Mouse (Mus musculus) left cerebral cortex, adult 8-10 months (tissue): ENCODE measurements around the gene Edn2. TPM values are rescaled to one million over a fixed set of nuclear protein-coding genes. Genes with fewer than 3 reads are reported as not detected.

Source experiments
- DNase-seq, 2 experiments: peaks; one replicate each; pipeline ENCODE4 v3.0.0; 2022; ENCODE audit warnings: low spot score in 2 of 2
- total RNA-seq, 4 experiments: library from RNA; stranded (reverse); gene quantifications; 2 replicates each; pipeline ENCODE4 v1.2.4; 2022

The Edn2 gene
- total RNA-seq, 4 experiments from 2014 or later, result 0.23 to 0.25 TPM; not detected in 2

- DNase-seq, result no peak
These were observed 39.7 kb downstream of the Edn2 start for GRCm38 (mm10) chr4:120200551-120201266.

- no peak for DNase-seq
These were observed 43.4 kb downstream of the Edn2 start for GRCm38 (mm10) chr4:120204357-120204942.

- no peak for DNase-seq
These were observed 45.5 kb downstream of the Edn2 start for GRCm38 (mm10) chr4:120206471-120206891.

GRCm38 (mm10) chr4:120212080-120212479, 51.1 kb downstream of the Edn2 start:
- no peak for DNase-seq

GRCm38 (mm10) chr4:120212812-120213211, 51.8 kb downstream of the Edn2 start:
- no peak for DNase-seq

- peak in 1 of 2 experiments; percentile 28 for DNase-seq
These were observed 55.0 kb downstream of the Edn2 start for GRCm38 (mm10) chr4:120215915-120216591.

GRCm38 (mm10) chr4:120216883-120217282, 55.9 kb downstream of the Edn2 start:
- no peak for DNase-seq

Other genes starting within 250 kb of the Edn2 start
- gene AL607142.1, start 96.2 kb upstream of the Edn2 start, total RNA-seq, result not detected
- gene Foxo6, start 126.1 kb downstream of the Edn2 start, total RNA-seq, result 10 to 100 TPM; 12.3 to 15.1 (median 13.7) TPM
- gene Scmh1, start 244.1 kb downstream of the Edn2 start, total RNA-seq, result 10 to 100 TPM; 85.6 to 99.5 (median 87.5) TPM